Mouse (Mus musculus) neutrophil, adult 5-6 weeks (primary cell): Measurements from ENCODE around the gene Olfr569. TPM values are rescaled to one million over a fixed set of nuclear protein-coding genes. Genes with fewer than 3 reads are reported as not detected.

Experiments
- ATAC-seq: fragments of 151-379, 151-347 bp; 2 replicates; pipeline ENCODE4 v1.8.0; 2017; ENCODE audit warnings: mild to moderate bottlenecking, moderate TSS enrichment; ENCODE audit not compliant: insufficient number of reproducible peaks, poor library complexity, low FRiP score, severe bottlenecking; ENCODE audit errors: extremely low read depth
- total RNA-seq: library from RNA; stranded (forward); fragments of 200-1000 nt; gene quantifications from 2 replicates; pipeline ENCODE4 v1.2.3, GENCODE M21; 2017

The Olfr569 gene
- not detected in 2 replicates for total RNA-seq

- no peak for ATAC-seq
Measured at GRCm38 (mm10) chr7:102890782-102891181, at the start of gene Olfr569. Olfr569 (minus strand) TSS chr7:102890882.

GRCm38 (mm10) chr7:102927105-102927504 is 36.4 kb upstream of the Olfr569 start:
- ATAC-seq: no peak

GRCm38 (mm10) chr7:102924109-102924508 is 33.4 kb upstream of the Olfr569 start, which contains the start of gene Olfr572:
Olfr572 (plus strand) TSS chr7:102924409.
- no peak for ATAC-seq

GRCm38 (mm10) chr7:102919632-102920031 is 28.9 kb upstream of the Olfr569 start:
- no peak for ATAC-seq

- ATAC-seq: no peak
Measured at GRCm38 (mm10) chr7:102917032-102917875, 26.6 kb upstream of the Olfr569 start, which contains the start of gene Olfr571. Olfr571 (minus strand) TSS chr7:102917536.

GRCm38 (mm10) chr7:102916405-102916804 is 25.7 kb upstream of the Olfr569 start:
- no peak for ATAC-seq

GRCm38 (mm10) chr7:102915261-102915660 is 24.6 kb upstream of the Olfr569 start:
- ATAC-seq: no peak

GRCm38 (mm10) chr7:102876822-102877221 is 13.9 kb downstream of the Olfr569 start, which contains the start of gene Olfr568:
Olfr568 (plus strand) TSS chr7:102877122.
- no peak for ATAC-seq

GRCm38 (mm10) chr7:102858665-102859064 is 32.0 kb downstream of the Olfr569 start, which contains the start of gene Olfr566:
Olfr566 (minus strand) TSS chr7:102858765.
- no peak for ATAC-seq

GRCm38 (mm10) chr7:102855807-102856206 is 34.9 kb downstream of the Olfr569 start:
- no peak for ATAC-seq

Other genes starting within 250 kb of the Olfr569 start
- gene Olfr555, start 232.1 kb downstream of the Olfr569 start, total RNA-seq: not detected in 2 replicates
- not detected in 2 replicates for gene Olfr556, start 226.0 kb downstream of the Olfr569 start, total RNA-seq
- gene Trim68, start 203.6 kb downstream of the Olfr569 start, total RNA-seq: 10.6 and 12.5 TPM in 2 replicates
- not detected in 2 replicates for gene Olfr557, start 195.0 kb downstream of the Olfr569 start, total RNA-seq
- gene Olfr558, start 188.7 kb downstream of the Olfr569 start, total RNA-seq: not detected in 2 replicates
- not detected in 2 replicates for gene Olfr33, start 171.8 kb downstream of the Olfr569 start, total RNA-seq
- not detected in 2 replicates for gene Olfr559, start 163.4 kb downstream of the Olfr569 start, total RNA-seq
- 0.37 TPM in 1 of 2 replicates, not detected in the other for gene Olfr560, start 131.5 kb downstream of the Olfr569 start, total RNA-seq
- 0.12 TPM in 1 of 2 replicates, not detected in the other for gene Olfr78, start 131.4 kb downstream of the Olfr569 start, total RNA-seq
- gene Olfr561, start 119.7 kb downstream of the Olfr569 start, total RNA-seq: not detected in 2 replicates
- not detected in 2 replicates for gene Olfr564, start 87.4 kb downstream of the Olfr569 start, total RNA-seq
- gene Olfr566, start 32.1 kb downstream of the Olfr569 start, total RNA-seq: not detected in 2 replicates
- gene Olfr568, start 13.8 kb downstream of the Olfr569 start, total RNA-seq: not detected in 2 replicates
- gene Olfr570, start 3.7 kb upstream of the Olfr569 start, total RNA-seq: not detected in 2 replicates
- gene Olfr571, start 26.7 kb upstream of the Olfr569 start, total RNA-seq: not detected in 2 replicates
- not detected in 2 replicates for gene Olfr572, start 33.5 kb upstream of the Olfr569 start, total RNA-seq
- gene Olfr573-ps1, start 51.7 kb upstream of the Olfr569 start, total RNA-seq: not detected in 2 replicates
- gene Olfr574, start 57.6 kb upstream of the Olfr569 start, total RNA-seq: not detected in 2 replicates
- gene Olfr575, start 67.9 kb upstream of the Olfr569 start, total RNA-seq: not detected in 2 replicates
- gene Olfr576, start 71.8 kb upstream of the Olfr569 start, total RNA-seq: not detected in 2 replicates
- not detected in 2 replicates for gene Olfr577, start 85.1 kb upstream of the Olfr569 start, total RNA-seq
- gene Olfr578, start 98.4 kb upstream of the Olfr569 start, total RNA-seq: not detected in 2 replicates
- gene Olfr582, start 147.1 kb upstream of the Olfr569 start, total RNA-seq: not detected in 2 replicates
- not detected in 2 replicates for gene Olfr583, start 160.4 kb upstream of the Olfr569 start, total RNA-seq
- not detected in 2 replicates for gene Olfr584, start 191.0 kb upstream of the Olfr569 start, total RNA-seq
- gene Olfr585, start 206.8 kb upstream of the Olfr569 start, total RNA-seq: not detected in 2 replicates
- not detected in 2 replicates for gene Olfr586, start 234.8 kb upstream of the Olfr569 start, total RNA-seq
- not detected in 2 replicates for gene Olfr588-ps1, start 250.0 kb upstream of the Olfr569 start, total RNA-seq